Mouse (Mus musculus) C3H10T1/2 (cell line): Measurements from ENCODE around the gene Snca. TPM values are rescaled to one million over a fixed set of nuclear protein-coding genes. Genes with fewer than 3 reads are reported as not detected.

ENCODE experiments used
- polyA plus RNA-seq, 2 experiments: library from polyadenylated mRNA; unstranded; fragments of >200 nt; fragmentation: generic; extraction: Trizol; gene quantifications; one replicate each; pipeline ENCODE4 v1.2.1; 2012; ENCODE audit warnings: missing spikeins in 2 of 2

The Snca gene
- not detected for polyA plus RNA-seq

GRCm38 (mm10) chr6:60829282-60829891 lies at the start of gene Snca:
Snca (minus strand) TSS chr6:60829855.

Other genes with a start within 250 kb of the Snca start
- not detected for gene Mmrn1, start 95.1 kb upstream of the Snca start, polyA plus RNA-seq